Mouse (Mus musculus) stomach, embryonic 16.5 days (tissue): ENCODE measurements around the gene Adh6b. TPM values are rescaled to one million over a fixed set of nuclear protein-coding genes. Genes with fewer than 3 reads are reported as not detected.

Experiments
- polyA plus RNA-seq: library from polyadenylated mRNA; unstranded; fragments of >200 nt; fragmentation: Nextera tagmentation; extraction: Ambion mirVana; gene quantifications from 2 replicates; pipeline ENCODE4 v1.2.1, GENCODE M21; 2015

The Adh6b gene
- polyA plus RNA-seq, 1 experiment from 2014 or later: 0.13 TPM

Other genes with a start within 250 kb of the Adh6b start
- gene Trmt10a, start 198.3 kb upstream of the Adh6b start, polyA plus RNA-seq: 8.0 and 9.2 TPM in 2 replicates
- gene Mttp, start 196.8 kb upstream of the Adh6b start, polyA plus RNA-seq: 56.2 and 63.7 TPM in 2 replicates
- 0.13 and 0.32 TPM in 2 replicates for gene 4930579F01Rik, start 147.9 kb upstream of the Adh6b start, polyA plus RNA-seq
- 0.79 and 1.6 TPM in 2 replicates for gene Adh7, start 124.0 kb upstream of the Adh6b start, polyA plus RNA-seq
- gene Adh1, start 80.8 kb upstream of the Adh6b start, polyA plus RNA-seq: 63.3 and 92.5 TPM in 2 replicates
- 0.16 and 0.32 TPM in 2 replicates for gene Adh6a, start 28.5 kb upstream of the Adh6b start, polyA plus RNA-seq
- not detected in 2 replicates for gene Adh4, start 73.7 kb downstream of the Adh6b start, polyA plus RNA-seq
- 169 and 178 TPM in 2 replicates for gene Adh5, start 101.3 kb downstream of the Adh6b start, polyA plus RNA-seq
- gene Metap1, start 147.7 kb downstream of the Adh6b start, polyA plus RNA-seq: 50.0 and 53.4 TPM in 2 replicates
- 284 and 299 TPM in 2 replicates for gene Eif4e, start 184.4 kb downstream of the Adh6b start, polyA plus RNA-seq